Mouse (Mus musculus) G1E (cell line): ENCODE measurements at regions not wholly inside any gene's neighbourhood (a gene's known extent, or its start where the extent isn't known, plus 50 kb on each side); places are given as distances from the start of the nearest gene placed in this dataset.

ENCODE experiments used
- CTCF ChIP-seq: IDR thresholded peaks from 2 replicates; pipeline ENCODE4 v1.5.1; 2012; ENCODE audit warnings: low read depth, low read length, inconsistent platforms, mixed read lengths
- GATA1 ChIP-seq: IDR thresholded peaks from 2 replicates; pipeline ENCODE4 v1.6.1; 2012; ENCODE audit warnings: borderline replicate concordance, low read length, inconsistent platforms, mixed read lengths
- GATA2 ChIP-seq: IDR thresholded peaks from 2 replicates; pipeline ENCODE4 v1.6.1; 2012; ENCODE audit warnings: low read depth, low read length, inconsistent platforms, borderline replicate concordance
- TAL1 ChIP-seq: conservative IDR thresholded peaks from 2 replicates; pipeline ENCODE4 v1.6.1; 2012; ENCODE audit warnings: low read depth, low read length, inconsistent platforms, mixed read lengths

- TF ChIP-seq TAL1 (no peak), GATA2 (no peak), GATA1 (no peak), CTCF (no peak)
Measured at GRCm38 (mm10) chr5:106343601-106344000, 114.4 kb downstream of the Barhl2 start.
